Mouse (Mus musculus) neural tube, embryonic 15.5 days (tissue): Measurements from ENCODE around the gene Slc25a44. TPM values are rescaled to one million over a fixed set of nuclear protein-coding genes. Genes with fewer than 3 reads are reported as not detected.
"Not testable (repeated sequence)": the region's sequence is repeated elsewhere in the genome, so short reads cannot be mapped to it uniquely, and the experiment has no call there.

ENCODE experiments used
- ATAC-seq: fragments of 200-750 bp; cut with Nextera tagmentation; 2 replicates; pipeline ENCODE4 v1.8.0; 2017; ENCODE audit warnings: mild to moderate bottlenecking, moderate TSS enrichment, moderate library complexity; ENCODE audit not compliant: low FRiP score
- H3K27ac ChIP-seq: fragments of 300-500 bp; sonication (generic); replicated peaks from 2 replicates; pipeline ENCODE4 v1.5.1; 2015; ENCODE audit warnings: mild to moderate bottlenecking, inconsistent platforms
- H3K27me3 ChIP-seq: fragments of 300-500 bp; sonication (generic); replicated peaks from 2 replicates; pipeline ENCODE4 v1.6.1; 2015; ENCODE audit warnings: inconsistent platforms
- H3K36me3 ChIP-seq: fragments of 300-500 bp; sonication (generic); 2 replicates; pipeline ENCODE4 v1.6.1; 2015; ENCODE audit warnings: inconsistent platforms
- H3K4me1 ChIP-seq: fragments of 300-500 bp; sonication (generic); 2 replicates; pipeline ENCODE4 v1.6.1; 2015; ENCODE audit warnings: inconsistent platforms
- H3K4me2 ChIP-seq: fragments of 300-500 bp; sonication (generic); 2 replicates; pipeline ENCODE4 v1.6.1; 2015; ENCODE audit warnings: inconsistent platforms, mild to moderate bottlenecking, moderate library complexity
- H3K4me3 ChIP-seq: fragments of 300-500 bp; sonication (generic); replicated peaks from 2 replicates; pipeline ENCODE4 v1.5.1; 2015; ENCODE audit warnings: mild to moderate bottlenecking, inconsistent platforms
- H3K9ac ChIP-seq: fragments of 300-500 bp; sonication (generic); replicated peaks from 2 replicates; pipeline ENCODE4 v1.6.1; 2015; ENCODE audit warnings: mild to moderate bottlenecking, inconsistent platforms
- H3K9me3 ChIP-seq: fragments of 300-500 bp; sonication (generic); replicated peaks from 2 replicates; pipeline ENCODE4 v1.6.1; 2016; ENCODE audit warnings: inconsistent platforms
- WGBS: fragments of 180-500 bp; shearing (Covaris S2); methylation state at CpG from one replicate; pipeline ENCODE4 v1.1.7; 2015; ENCODE audit warnings: mixed read lengths; 5-methylcytosine and 5-hydroxymethylcytosine counted together
- polyA plus RNA-seq: library from polyadenylated mRNA; unstranded; fragments of >200 nt; fragmentation: Nextera tagmentation; extraction: Ambion mirVana; gene quantifications from 2 replicates; pipeline ENCODE4 v1.2.1, GENCODE M21; 2015

Gene Slc25a44
- polyA plus RNA-seq, 1 experiment from 2014 or later = 36.4 TPM

- H3K27me3 ChIP-seq, H3K36me3 ChIP-seq, H3K9ac ChIP-seq, H3K27ac ChIP-seq, H3K9me3 ChIP-seq, ATAC-seq, H3K4me2 ChIP-seq, H3K4me3 ChIP-seq: not testable (repeated sequence)
- WGBS = 76% methylated on average over 5 of the region's 5 CpGs
- H3K4me1 ChIP-seq = peaks cover 13% of the 10 kb centered on the region
Measured at GRCm38 (mm10) chr3:88378599-88378998, 46.3 kb downstream of the Slc25a44 start, which contains the start of gene Bglap2. Bglap2 (minus strand) TSS chr3:88378699.

- H3K4me1 ChIP-seq, H3K27me3 ChIP-seq, H3K4me3 ChIP-seq, H3K36me3 ChIP-seq, H3K9me3 ChIP-seq, H3K9ac ChIP-seq: not testable (repeated sequence)
- 24% methylated on average over 7 of the region's 7 CpGs for WGBS
- H3K27ac ChIP-seq = peak overlapping the region; percentile 61; the same call in 1 of the 2 replicates
- H3K4me2 ChIP-seq = peak overlapping the region; percentile 46
- peak; percentile 37; the same call in 1 of the 2 replicates for ATAC-seq
Measured at GRCm38 (mm10) chr3:88376644-88377043, 48.3 kb downstream of the Slc25a44 start.

DNA sequence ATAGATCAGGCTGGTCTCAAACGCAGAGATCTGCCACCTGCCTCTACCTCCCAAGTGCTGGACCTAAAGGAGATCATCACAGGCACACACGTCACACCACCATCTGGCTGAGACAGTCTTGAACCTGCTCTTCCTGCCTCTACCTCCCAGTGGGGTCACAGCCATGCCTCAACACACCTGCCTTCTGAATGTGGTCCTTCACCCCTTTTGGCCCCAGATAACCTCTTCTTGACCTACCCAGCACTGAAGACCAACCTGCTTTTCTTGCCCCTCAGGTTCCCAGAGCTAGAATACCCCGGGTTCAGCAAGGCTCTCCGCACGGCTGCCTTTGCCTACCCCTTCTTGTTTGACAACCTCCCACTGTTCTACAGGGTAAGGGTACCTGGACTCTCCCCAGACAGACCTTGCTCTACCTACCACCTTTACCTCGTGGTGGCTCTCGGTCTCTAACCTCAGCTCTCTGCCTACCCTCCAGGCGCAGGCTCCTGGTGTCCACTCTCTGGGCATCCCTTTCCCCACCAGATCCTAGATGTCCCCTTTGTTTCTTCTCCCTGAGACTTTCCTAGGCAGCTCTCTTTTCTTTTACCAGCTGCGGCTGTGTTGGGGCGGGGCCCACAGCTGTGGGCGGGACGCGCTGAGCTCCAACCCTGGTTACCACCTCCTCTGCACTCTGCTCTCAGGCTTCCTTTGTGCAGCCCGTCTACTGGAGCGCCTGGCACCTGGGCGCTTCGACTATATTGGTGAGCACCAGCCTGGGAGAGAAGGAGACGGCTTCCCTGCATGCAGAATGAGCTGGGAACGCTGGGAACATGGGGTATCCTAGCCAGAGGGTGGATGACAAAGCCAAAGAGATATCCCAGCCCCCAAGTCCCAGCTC is 49.0 kb downstream of the Slc25a44 start:
- H3K4me3 ChIP-seq, H3K9me3 ChIP-seq, H3K27me3 ChIP-seq, H3K36me3 ChIP-seq, H3K4me1 ChIP-seq, H3K9ac ChIP-seq: not testable (repeated sequence)
- peak; percentile 91 for ATAC-seq
- WGBS = 11% methylated on average over 19 of the region's 19 CpGs
- H3K27ac ChIP-seq = peak overlapping the region; percentile 61; the same call in 1 of the 2 replicates
- H3K4me2 ChIP-seq = peak overlapping the region; percentile 46

- not testable (repeated sequence) for H3K4me1 ChIP-seq, H3K27me3 ChIP-seq, H3K27ac ChIP-seq, H3K9ac ChIP-seq, H3K36me3 ChIP-seq, ATAC-seq, H3K4me3 ChIP-seq, H3K9me3 ChIP-seq, H3K4me2 ChIP-seq
- WGBS = 96% methylated on average over 9 of the region's 9 CpGs
Measured at GRCm38 (mm10) chr3:88372643-88373042, 52.3 kb downstream of the Slc25a44 start, which contains the start of gene Bglap3. Bglap3 (minus strand) TSS chr3:88372743.

- not testable (repeated sequence) for H3K36me3 ChIP-seq, H3K4me3 ChIP-seq, ATAC-seq, H3K9ac ChIP-seq, H3K9me3 ChIP-seq, H3K4me2 ChIP-seq, H3K4me1 ChIP-seq, H3K27ac ChIP-seq
- peaks cover 18% of the 10 kb centered on the region for H3K27me3 ChIP-seq
- whole genome bisulfite sequencing = 89% methylated on average over 7 of the region's 7 CpGs
Measured at GRCm38 (mm10) chr3:88368511-88368910, 56.4 kb downstream of the Slc25a44 start.

GRCm38 (mm10) chr3:88367517-88367916 is 57.4 kb downstream of the Slc25a44 start:
- H3K4me3 ChIP-seq, H3K9me3 ChIP-seq, H3K27ac ChIP-seq, H3K4me2 ChIP-seq, H3K4me1 ChIP-seq, H3K9ac ChIP-seq, H3K36me3 ChIP-seq: not testable (repeated sequence)
- 37% methylated on average over 3 of the region's 7 CpGs for WGBS
- H3K27me3 ChIP-seq = peaks cover 18% of the 10 kb centered on the region
- 0 out of 2 replicates have a peak, but pooled peaks have one; percentile 22 for ATAC-seq

- H3K4me3 ChIP-seq = peak overlapping the region; percentile 32
- not testable (repeated sequence) for H3K9me3 ChIP-seq, H3K9ac ChIP-seq, H3K4me1 ChIP-seq
- H3K36me3 ChIP-seq = peaks cover 10% of the 10 kb centered on the region
- peak overlapping the region; percentile 66; the same call in 1 of the 2 replicates for H3K27ac ChIP-seq
- H3K27me3 ChIP-seq = peaks cover 18% of the 10 kb centered on the region
- peak overlapping the region; percentile 49 for H3K4me2 ChIP-seq
- ATAC-seq = peak; percentile 90
- WGBS = 4% methylated on average over 21 of the region's 22 CpGs
Measured at GRCm38 (mm10) chr3:88366830-88367428, 58.0 kb downstream of the Slc25a44 start.

DNA sequence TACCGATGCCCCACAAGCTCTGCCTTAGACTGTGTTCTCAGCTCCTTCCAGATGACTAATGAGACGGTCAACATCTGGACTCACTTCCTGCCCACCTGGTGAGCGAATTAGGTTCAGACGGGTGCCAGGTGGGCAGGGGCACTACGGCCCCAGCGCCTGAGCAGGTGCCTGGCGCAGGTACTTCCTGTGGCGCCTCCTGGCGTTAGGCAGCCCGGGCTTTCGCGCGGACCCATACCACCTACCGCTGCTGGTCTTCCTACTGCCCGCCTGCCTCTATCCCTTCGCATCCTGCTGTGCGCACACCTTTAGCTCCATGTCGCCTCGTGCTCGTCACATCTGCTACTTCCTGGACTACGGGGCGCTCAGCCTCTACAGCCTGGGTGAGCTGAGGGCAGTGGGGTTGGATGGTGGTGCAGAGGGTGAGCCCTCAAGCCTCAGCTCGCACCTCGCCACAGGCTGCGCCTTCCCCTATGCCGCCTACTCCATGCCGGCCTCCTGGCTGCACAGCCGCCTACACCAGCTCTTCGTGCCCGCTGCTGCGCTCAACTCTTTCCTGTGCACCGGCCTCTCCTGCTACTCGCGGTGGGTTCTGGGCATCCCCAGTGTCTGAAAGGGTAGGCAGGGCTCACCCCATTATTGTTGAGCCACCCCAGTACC is 59.1 kb downstream of the Slc25a44 start:
- no peak for ATAC-seq
- H3K9ac ChIP-seq = no peak overlapping the region
- peaks cover 20% of the 10 kb centered on the region for H3K36me3 ChIP-seq
- no peak overlapping the region for H3K27ac ChIP-seq
- WGBS = 39% methylated on average over 34 of the region's 34 CpGs
- 0 out of 2 replicates have a peak, but pooled peaks cover 4% of the 10 kb centered on the region for H3K9me3 ChIP-seq
- H3K4me2 ChIP-seq = peak overlapping the region; percentile 49; the same call in 1 of the 2 replicates
- H3K4me1 ChIP-seq = 0 out of 2 replicates have a peak, but pooled peaks cover 5% of the 10 kb centered on the region
- no peak overlapping the region for H3K4me3 ChIP-seq
- peaks cover 18% of the 10 kb centered on the region for H3K27me3 ChIP-seq

GRCm38 (mm10) chr3:88364337-88364736 is 60.6 kb downstream of the Slc25a44 start, which contains the start of gene Paqr6:
Paqr6 (plus strand) TSS chr3:88364584.
- Histone ChIP-seq H3K9ac (no peak within 1 kb of the TSS), H3K36me3 (peaks cover 35% of the 10 kb centered on the region), H3K4me3 (no peak within 1 kb of the TSS), H3K4me1 (0 out of 2 replicates have a peak, but pooled peaks cover 5% of the 10 kb centered on the region), H3K9me3 (no peaks in the 10 kb centered on the region), H3K4me2 (peak within 1 kb of the TSS; percentile 4), H3K27ac (no peak within 1 kb of the TSS), H3K27me3 (peaks cover 18% of the 10 kb centered on the region)
- WGBS = 2% methylated on average over 16 of the region's 16 CpGs
- no peak for ATAC-seq

GRCm38 (mm10) chr3:88363700-88364099 is 61.2 kb downstream of the Slc25a44 start:
- no peak overlapping the region for H3K4me2 ChIP-seq
- 61% methylated on average over 4 of the region's 4 CpGs for WGBS
- no peak overlapping the region for H3K27ac ChIP-seq

GRCm38 (mm10) chr3:88361612-88362313 is 63.2 kb downstream of the Slc25a44 start:
- Histone ChIP-seq H3K27ac (no peak overlapping the region), H3K36me3 (peaks cover 59% of the 10 kb centered on the region)
- 94% methylated on average over 2 of the region's 2 CpGs for WGBS

More at GRCm38 (mm10) chr3:88363700-88364099, 61.2 kb downstream of the Slc25a44 start:
- peaks cover 18% of the 10 kb centered on the region for H3K27me3 ChIP-seq
- no peak overlapping the region for H3K4me3 ChIP-seq
- H3K9ac ChIP-seq = no peak overlapping the region
- 0 out of 2 replicates have a peak, but pooled peaks cover 5% of the 10 kb centered on the region for H3K4me1 ChIP-seq
- H3K36me3 ChIP-seq = peaks cover 42% of the 10 kb centered on the region
- no peaks in the 10 kb centered on the region for H3K9me3 ChIP-seq
- ATAC-seq = no peak

More at GRCm38 (mm10) chr3:88361612-88362313, 63.2 kb downstream of the Slc25a44 start:
- Histone ChIP-seq H3K27me3 (peaks cover 18% of the 10 kb centered on the region), H3K4me3 (no peak overlapping the region), H3K9me3 (no peaks in the 10 kb centered on the region), H3K9ac (no peak overlapping the region), H3K4me1 (0 out of 2 replicates have a peak, but pooled peaks cover 3% of the 10 kb centered on the region), H3K4me2 (no peak overlapping the region)
- no peak for ATAC-seq
